Mouse (Mus musculus): ENCODE measurements at regions not wholly inside any gene's neighbourhood (a gene's known extent, or its start where the extent isn't known, plus 50 kb on each side); places are given as distances from the start of the nearest gene placed in this dataset.
A peak's percentile ranks its signal among the peaks of the same experiment; 100 is the strongest.

GRCm38 (mm10) chr12:77962631-77963030 is 231.4 kb upstream of the Gm6657 start:
- no peak for DNase-seq (ENCODE audit: low read depth in 2 of 2, low spot score in 2 of 2)

GRCm38 (mm10) chr12:77968543-77968942 is 225.5 kb upstream of the Gm6657 start:
- DNase-seq (ENCODE audit: low read depth in 2 of 2, low spot score in 2 of 2), result no peak

- DNase-seq (ENCODE audit: low read depth in 2 of 2, low spot score in 2 of 2), result no peak
Observed at GRCm38 (mm10) chr12:77970026-77970425, 224.0 kb upstream of the Gm6657 start.

GRCm38 (mm10) chr12:77972165-77972564 is 221.9 kb upstream of the Gm6657 start:
- no peak for DNase-seq (ENCODE audit: low read depth in 2 of 2, low spot score in 2 of 2)

- DNase-seq (ENCODE audit: low read depth in 2 of 2, low spot score in 2 of 2), result no peak
Observed at GRCm38 (mm10) chr12:77976952-77977351, 217.1 kb upstream of the Gm6657 start.

GRCm38 (mm10) chr12:77986738-77987137 is 207.3 kb upstream of the Gm6657 start:
- DNase-seq (ENCODE audit: low read depth in 2 of 2, low spot score in 2 of 2), result no peak

GRCm38 (mm10) chr12:77989766-77990165 is 204.3 kb upstream of the Gm6657 start:
- no peak for DNase-seq (ENCODE audit: low read depth in 2 of 2, low spot score in 2 of 2)

GRCm38 (mm10) chr12:77991627-77992026 is 202.4 kb upstream of the Gm6657 start:
- DNase-seq (ENCODE audit: low read depth in 2 of 2, low spot score in 2 of 2), result no peak

- DNase-seq (ENCODE audit: low read depth in 2 of 2, low spot score in 2 of 2), result no peak
Observed at GRCm38 (mm10) chr12:77994176-77994575, 199.9 kb upstream of the Gm6657 start.

- no peak for DNase-seq (ENCODE audit: low read depth in 2 of 2, low spot score in 2 of 2)
Observed at GRCm38 (mm10) chr12:77997916-77998315, 196.1 kb upstream of the Gm6657 start.

GRCm38 (mm10) chr12:78000401-78000800 is 193.6 kb upstream of the Gm6657 start:
- DNase-seq (ENCODE audit: low read depth in 2 of 2, low spot score in 2 of 2), result no peak

GRCm38 (mm10) chr12:78001846-78002245 is 192.2 kb upstream of the Gm6657 start:
- DNase-seq (ENCODE audit: low read depth in 2 of 2, low spot score in 2 of 2), result no peak

GRCm38 (mm10) chr12:78033766-78034165 is 160.3 kb upstream of the Gm6657 start:
- DNase-seq (ENCODE audit: low read depth in 2 of 2, low spot score in 2 of 2), result no peak

GRCm38 (mm10) chr12:78046582-78046981 is 147.5 kb upstream of the Gm6657 start:
- no peak for DNase-seq (ENCODE audit: low read depth in 2 of 2, low spot score in 2 of 2)

- peak in 1 of 2 experiments; percentile 7 for DNase-seq (ENCODE audit: low read depth in 2 of 2, low spot score in 2 of 2)
Observed at GRCm38 (mm10) chr12:78055956-78056355, 138.1 kb upstream of the Gm6657 start.

GRCm38 (mm10) chr12:78057166-78057565 is 136.9 kb upstream of the Gm6657 start:
- no peak for DNase-seq (ENCODE audit: low read depth in 2 of 2, low spot score in 2 of 2)

GRCm38 (mm10) chr12:78059965-78060364 is 134.1 kb upstream of the Gm6657 start:
- no peak for DNase-seq (ENCODE audit: low read depth in 2 of 2, low spot score in 2 of 2)

- DNase-seq (ENCODE audit: low read depth in 2 of 2, low spot score in 2 of 2), result no peak
Observed at GRCm38 (mm10) chr12:78066024-78066423, 128.0 kb upstream of the Gm6657 start.

GRCm38 (mm10) chr12:78072935-78073334 is 121.1 kb upstream of the Gm6657 start:
- no peak for DNase-seq (ENCODE audit: low read depth in 2 of 2, low spot score in 2 of 2)

GRCm38 (mm10) chr12:78074290-78074802 is 119.7 kb upstream of the Gm6657 start:
- DNase-seq (ENCODE audit: low read depth in 2 of 2, low spot score in 2 of 2), result no peak

- DNase-seq (ENCODE audit: low read depth in 2 of 2, low spot score in 2 of 2), result no peak
Observed at GRCm38 (mm10) chr12:78077285-78077684, 116.8 kb upstream of the Gm6657 start.

- no peak for DNase-seq (ENCODE audit: low read depth in 2 of 2, low spot score in 2 of 2)
Observed at GRCm38 (mm10) chr12:78082163-78082562, 111.9 kb upstream of the Gm6657 start.

- no peak for DNase-seq (ENCODE audit: low read depth in 2 of 2, low spot score in 2 of 2)
Observed at GRCm38 (mm10) chr12:78086016-78086415, 108.0 kb upstream of the Gm6657 start.

- no peak for DNase-seq (ENCODE audit: low read depth in 2 of 2, low spot score in 2 of 2)
Observed at GRCm38 (mm10) chr12:78087921-78088320, 106.1 kb upstream of the Gm6657 start.
